Mouse (Mus musculus) thymus, postnatal 14 days (tissue): ENCODE data around the gene Ccdc183.
A peak's percentile ranks its signal among the peaks of the same experiment; 100 is the strongest.

Experiments
- DNase-seq: peaks from one replicate; pipeline ENCODE4 v3.0.0; 2021

Gene Ccdc183

DNA sequence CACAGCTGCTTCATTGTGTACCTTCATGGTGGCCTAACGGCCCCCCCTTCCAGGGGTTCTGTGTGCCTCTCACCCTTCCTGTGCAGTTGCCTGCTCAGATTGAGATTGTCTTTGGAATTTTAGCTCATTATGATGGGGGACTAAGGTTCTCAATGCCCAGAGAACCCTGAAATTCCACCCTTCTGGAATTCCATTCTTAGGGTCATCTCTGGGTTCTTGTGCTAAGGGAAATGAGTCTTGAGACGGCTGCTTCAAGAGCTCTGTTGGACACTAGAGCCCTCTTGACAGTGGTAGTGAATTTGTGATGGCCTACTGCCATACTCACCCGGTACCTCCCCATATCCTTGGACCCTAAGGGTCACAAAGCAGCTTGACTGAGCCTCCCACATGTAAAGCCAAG lies at the start of gene Ccdc183:
TSS of gene Ccdc183 (minus strand) at position 101 of the 400 bp plus-strand sequence.
- no peak for DNase-seq

GRCm38 (mm10) chr2:25666516-25666915 lies 49.0 kb upstream of the Ccdc183 start:
- DNase-seq: no peak

DNA sequence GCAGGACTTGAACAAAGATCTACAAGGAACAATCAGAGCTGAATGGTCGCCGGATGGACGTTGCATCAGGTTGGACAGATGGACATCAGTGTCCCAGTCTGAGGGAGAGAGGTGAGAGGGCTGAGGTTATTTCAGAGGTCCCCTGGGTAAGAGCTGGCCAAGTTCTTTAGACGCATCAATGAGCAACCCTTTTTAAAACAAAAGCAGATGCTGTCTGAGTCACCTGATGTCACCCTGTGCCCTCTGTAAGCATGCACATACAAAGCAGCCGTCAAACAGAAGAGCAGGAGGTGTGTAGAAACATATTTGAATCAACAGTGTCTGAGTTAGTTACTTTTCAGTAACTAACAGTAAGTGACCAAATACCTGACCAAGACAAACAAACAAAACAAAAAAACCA lies 46.6 kb upstream of the Ccdc183 start:
- DNase-seq: no peak

DNA sequence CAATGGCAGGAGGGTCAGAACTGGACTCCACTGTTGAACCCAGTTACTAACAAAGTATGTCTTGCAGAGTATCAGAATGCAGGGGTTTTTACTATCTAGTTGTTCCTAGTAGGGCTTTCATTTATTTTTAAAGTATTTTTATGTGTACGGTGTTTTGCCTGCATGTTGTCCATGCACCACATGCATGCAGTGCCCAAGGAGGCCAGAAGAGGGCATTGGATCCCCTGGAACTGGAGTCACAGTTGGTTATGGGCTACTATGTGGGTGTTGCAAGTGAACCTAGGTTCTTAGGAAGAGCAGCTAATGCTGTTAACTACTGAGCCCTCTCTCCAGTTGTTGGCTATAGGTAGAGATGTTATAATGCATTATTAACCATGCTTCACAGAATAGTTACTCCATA lies 46.0 kb upstream of the Ccdc183 start:
- DNase-seq: peak; percentile 83

DNA sequence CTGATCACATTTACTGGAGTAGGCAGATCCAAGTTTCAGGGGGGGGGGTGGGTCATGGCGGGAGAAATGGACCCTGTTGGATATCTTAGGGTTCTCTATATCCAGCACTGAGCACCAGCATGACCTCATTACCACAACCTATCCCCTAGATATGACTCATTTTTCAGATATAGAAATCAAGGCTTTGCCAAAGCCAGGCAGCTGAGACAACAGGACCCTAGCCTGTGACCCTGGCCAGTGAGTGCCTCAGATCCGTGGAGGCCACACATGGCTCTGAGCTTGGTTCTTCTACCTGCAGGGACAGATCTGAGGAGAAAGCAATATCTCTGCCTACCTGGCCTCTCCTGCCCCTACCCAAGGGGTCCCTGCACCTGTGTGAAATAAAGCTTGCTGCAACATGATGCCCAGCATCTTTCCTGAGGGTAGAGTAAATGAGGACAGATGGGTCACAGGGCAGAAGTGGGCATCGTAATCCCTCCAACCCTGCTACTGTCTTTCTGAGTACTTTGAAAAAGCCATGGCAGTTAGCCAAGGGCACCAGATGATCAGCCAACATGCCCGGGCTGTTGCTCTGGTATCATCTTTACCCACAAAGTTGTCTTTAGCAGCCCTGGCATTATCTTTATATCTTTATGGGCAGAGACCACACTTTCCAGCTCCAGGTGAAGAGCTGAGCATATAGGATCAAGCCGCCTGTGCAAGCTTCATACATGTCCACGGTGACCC lies 43.9 kb upstream of the Ccdc183 start:
- no peak for DNase-seq

DNA sequence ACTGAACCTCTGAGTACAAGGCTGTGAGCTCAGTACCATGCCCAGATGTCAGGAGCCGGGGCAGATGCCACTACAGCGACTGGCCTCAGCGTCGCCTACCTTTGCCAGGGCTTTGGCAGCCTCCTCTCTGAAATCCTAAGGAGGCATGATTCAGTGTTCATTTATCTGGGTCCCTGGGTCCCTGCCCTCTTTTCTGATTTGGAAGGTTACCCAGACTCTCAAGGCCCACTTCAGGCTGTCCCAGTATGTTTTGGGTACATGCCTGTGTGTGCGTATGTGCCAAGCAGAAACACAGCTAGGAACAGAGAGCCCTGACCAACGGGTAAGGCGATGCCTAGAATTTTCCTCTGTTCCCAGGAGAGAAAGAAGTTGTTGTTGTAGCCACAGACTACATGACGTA lies 42.8 kb upstream of the Ccdc183 start:
- no peak for DNase-seq

- DNase-seq: no peak
Measured at GRCm38 (mm10) chr2:25657652-25658051, 40.2 kb upstream of the Ccdc183 start, which contains the start of gene Lcn5. Lcn5 (plus strand) TSS chr2:25657952.

DNA sequence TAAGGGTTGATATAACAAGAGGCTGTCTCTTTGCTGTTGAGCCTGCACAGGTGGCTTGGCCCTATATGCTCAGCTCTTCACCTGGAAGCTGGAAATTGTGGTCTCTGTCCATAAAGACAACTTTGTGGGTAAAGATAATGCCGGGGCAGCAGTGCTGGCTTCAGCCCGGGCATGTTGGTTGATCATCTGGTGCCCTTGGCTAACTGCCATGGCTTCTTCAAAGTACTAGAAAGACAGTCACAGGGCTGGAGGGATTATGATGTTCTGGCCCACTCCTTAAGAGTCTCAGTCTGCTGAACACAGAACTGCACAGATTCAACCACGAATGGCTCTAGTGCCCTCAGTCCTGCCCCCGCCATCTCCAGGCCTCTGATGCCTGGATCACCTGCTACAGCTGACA lies 39.8 kb upstream of the Ccdc183 start:
- DNase-seq: no peak

DNA sequence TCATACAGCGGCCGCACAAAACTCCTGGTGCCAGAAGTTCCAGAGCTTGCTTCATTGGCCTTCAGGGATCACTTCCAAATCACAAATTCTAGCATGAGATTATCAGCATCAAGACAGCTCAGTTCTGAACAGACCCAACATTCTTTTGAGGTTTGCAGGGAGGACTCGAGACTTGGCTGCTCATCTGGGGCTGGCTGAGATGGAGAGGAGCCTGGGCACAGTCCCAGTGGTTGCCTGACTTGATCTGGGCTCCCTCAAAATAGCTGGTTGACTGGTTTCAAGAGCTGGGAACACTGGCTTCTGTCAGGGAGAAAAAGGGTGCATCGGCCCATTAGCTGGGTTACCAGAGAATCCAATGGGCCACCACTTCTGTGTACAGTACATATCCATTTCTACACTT lies 39.2 kb upstream of the Ccdc183 start:
- no peak for DNase-seq

GRCm38 (mm10) chr2:25654502-25654901 lies 37.0 kb upstream of the Ccdc183 start:
- no peak for DNase-seq

- no peak for DNase-seq
Measured at GRCm38 (mm10) chr2:25652902-25653301, 35.4 kb upstream of the Ccdc183 start, which contains the start of gene Lcn8. Lcn8 (plus strand) TSS chr2:25653120.

DNA sequence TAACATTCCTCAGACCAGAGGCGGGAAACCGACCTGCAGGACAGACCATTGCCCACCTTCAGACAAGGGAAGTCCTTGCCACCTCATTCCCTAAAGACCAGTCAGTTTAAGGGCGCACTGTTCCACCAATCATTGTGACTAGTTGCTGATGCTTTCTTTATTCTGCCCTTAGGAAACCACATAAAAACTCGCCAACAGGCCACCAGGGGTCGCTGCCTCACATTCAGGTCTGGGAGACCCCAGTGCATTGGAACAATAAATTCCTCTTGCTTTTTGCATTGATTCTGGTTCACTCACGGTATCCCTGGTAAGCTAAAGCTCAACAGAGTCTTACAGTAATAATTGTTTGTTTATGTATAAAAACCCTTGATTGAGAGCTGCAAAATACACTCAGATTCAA lies 22.4 kb upstream of the Ccdc183 start:
- DNase-seq: peak; percentile 65

- no peak for DNase-seq
Measured at GRCm38 (mm10) chr2:25634046-25634445, 16.6 kb upstream of the Ccdc183 start.

GRCm38 (mm10) chr2:25633616-25634015 lies 16.1 kb upstream of the Ccdc183 start:
- DNase-seq: no peak

GRCm38 (mm10) chr2:25628738-25629137 lies 11.3 kb upstream of the Ccdc183 start:
- DNase-seq: no peak

DNA sequence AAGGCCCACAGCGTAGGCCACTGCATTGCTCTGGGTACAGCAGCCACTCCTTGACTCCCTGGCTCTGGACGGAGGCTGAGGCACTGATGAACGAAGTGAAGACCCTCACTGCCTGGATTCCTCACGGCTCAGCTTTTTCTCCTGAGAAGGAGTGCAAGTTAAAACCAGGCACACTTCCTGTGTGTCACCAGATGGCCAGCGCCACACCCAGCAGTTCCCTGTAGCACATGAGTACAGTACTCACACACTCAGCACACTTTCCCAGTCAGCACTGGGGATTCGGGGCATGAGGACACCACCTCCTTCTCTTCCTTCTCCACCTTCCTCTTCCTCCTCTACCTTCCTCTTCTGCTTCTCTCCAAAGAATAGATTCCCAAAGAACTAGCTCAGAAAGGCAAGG lies 10.3 kb upstream of the Ccdc183 start, which contains the start of gene Fcna:
TSS of gene Fcna (minus strand) at position 220 of the 400 bp plus-strand sequence.
- DNase-seq: no peak

DNA sequence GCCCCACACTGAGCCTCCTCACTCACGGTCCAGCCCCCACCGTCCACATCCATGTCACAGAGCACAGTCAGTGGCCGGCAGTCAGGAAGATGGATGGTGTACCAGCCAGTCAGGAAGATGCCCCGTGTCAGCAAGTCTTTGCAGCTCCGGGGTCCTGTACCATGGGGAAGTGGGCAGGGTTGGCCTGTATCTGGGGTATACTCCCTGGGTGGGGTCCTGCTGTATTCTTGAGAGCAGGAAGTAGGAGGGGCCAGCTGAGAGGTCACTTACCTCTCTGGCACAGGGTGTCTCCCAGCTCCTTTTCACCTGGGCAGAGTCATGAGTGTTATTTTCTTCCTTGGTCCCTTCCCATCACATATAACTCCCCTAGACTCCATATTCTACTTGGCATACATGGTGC lies 8.5 kb upstream of the Ccdc183 start:
- no peak for DNase-seq

DNA sequence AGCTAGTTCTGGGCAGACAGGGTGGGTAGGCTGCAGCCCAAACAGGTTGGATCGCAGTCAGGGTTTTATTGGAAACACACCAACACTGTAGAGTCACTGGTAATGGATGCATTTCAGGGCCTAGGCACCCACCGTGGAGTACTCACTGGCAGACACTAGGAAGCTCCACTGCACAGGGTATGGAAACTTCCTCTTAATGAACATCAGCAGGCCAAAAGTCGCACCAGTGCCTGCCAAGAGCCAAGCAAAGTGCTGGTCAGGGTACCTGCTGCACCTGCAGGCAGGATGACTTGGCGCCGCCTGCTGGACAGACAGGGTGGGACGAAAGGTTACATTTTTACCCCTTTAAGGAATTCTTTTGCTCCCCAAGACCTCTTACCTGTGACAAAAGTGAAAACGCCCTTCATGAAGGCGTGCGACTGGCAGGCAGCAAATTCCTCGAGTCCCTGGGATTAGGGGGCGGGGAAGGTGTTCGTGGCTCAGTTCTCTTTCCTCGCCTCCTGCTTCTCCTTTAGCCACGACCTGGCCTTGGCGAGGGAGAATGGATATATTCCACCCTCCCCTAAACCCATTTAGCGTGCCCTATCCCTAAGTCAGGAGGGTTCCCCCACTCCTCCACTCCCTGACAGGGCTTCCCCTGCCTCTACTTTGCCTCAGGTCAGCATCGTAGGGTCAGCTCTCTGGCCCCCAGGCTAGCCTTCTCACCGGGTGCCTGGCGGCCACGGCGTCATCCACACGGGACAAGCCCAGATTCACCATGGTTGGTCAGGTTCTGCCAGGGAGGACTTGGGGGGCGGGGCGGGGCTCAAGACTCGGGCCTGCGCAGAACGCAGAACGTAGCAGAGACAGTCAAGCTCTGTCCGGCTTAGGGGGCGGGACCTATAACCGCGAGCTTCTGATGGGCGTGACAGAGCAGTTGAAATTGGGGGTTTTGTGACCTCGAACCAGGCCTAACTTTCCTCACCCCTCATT lies 4.0 kb upstream of the Ccdc183 start, which contains the start of gene Tmem141:
TSS of gene Tmem141 (minus strand) at position 777 of the 972 bp plus-strand sequence.
- peak; percentile 68 for DNase-seq

DNA sequence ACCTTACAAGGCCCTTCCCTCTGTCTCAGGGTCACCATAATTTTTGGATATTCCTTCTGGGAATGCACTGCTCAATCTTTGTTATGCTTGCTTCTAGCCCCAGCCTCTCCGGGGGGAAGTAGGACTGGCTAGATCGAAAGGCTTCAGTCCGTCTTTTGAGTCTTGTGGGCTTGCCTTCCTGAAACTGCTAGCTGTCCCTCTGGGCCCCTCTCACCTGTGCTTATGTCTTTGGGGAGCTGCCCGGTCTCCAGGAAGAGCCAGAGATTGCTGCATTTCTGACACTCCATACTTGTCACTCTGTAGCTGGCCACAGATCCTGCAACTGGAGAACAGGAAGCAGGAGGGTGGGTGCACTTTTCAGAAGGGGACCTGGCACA lies 3.4 kb upstream of the Ccdc183 start:
- DNase-seq: no peak

GRCm38 (mm10) chr2:25620386-25620785 lies 2.9 kb upstream of the Ccdc183 start:
- DNase-seq: peak; percentile 33

GRCm38 (mm10) chr2:25616398-25616797 lies 1.1 kb downstream of the Ccdc183 start:
- DNase-seq: no peak

DNA sequence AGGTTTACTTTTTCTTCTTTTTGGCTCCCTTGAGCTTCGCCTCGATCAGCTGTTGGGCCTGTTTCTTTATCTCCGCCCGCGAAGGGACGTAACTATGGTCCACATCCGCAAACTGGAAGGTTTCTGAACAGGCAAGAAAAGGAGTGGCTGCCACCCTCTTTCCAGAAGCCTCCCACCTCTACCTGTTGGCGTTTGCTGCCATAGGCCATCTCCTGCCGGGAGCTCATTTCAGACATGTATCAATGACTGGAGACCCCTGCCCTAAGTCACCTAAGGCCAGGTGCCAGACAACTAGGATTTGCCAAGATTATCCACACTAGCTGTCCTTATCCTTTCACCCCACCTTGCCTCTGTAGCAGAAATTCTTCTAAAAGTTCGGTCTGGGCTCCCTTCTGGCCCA lies 8.8 kb downstream of the Ccdc183 start:
- no peak for DNase-seq

GRCm38 (mm10) chr2:25607761-25608622 lies 9.5 kb downstream of the Ccdc183 start, which contains the start of gene Rabl6:
Rabl6 (minus strand) TSS chr2:25608521.
- peak; percentile 90 for DNase-seq
